Mouse (Mus musculus): ENCODE results near the gene Cyfip1.
A peak's percentile ranks its signal among the peaks of the same experiment; 100 is the strongest.

Gene Cyfip1

DNA sequence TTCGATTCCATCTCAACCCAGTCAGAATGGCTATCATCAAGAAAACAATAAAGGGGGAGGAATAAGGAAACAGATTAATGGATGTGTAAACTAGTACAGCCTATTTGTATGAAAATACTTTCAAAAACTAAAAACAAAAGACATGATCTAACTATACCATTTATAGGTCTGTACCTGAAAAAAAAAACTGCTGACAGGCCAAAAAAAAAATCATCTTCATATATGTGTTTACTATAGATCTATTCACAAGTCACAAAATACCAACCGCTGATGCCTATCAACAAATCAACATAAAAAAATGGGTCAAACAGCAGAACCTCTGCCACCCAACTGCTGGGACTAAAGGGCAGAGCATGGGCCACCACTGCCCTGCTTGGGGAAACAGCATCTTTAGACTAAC, 114.5 kb downstream of the Cyfip1 start:
- DNase-seq (ENCODE audit: low spot score): no peak

DNA sequence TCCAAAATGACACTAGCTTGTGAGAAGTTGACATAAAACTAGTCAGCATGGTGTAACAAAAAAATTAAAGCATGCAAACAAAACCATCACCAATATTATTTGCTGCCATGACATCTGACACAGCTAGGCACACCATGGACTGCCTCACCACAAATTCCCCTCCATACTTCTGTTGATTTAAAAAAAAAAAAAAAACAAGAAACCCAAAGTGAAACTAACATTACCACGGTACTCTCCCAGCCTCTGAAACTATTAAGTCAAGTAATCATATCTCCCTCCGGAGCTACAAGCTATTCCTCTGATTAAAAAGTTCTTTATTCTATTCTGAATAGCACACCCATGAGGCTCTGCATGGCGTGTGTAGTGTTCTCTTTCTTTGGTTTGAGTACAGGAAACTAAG, 115.6 kb downstream of the Cyfip1 start:
- no peak for DNase-seq (ENCODE audit: low spot score)

DNA sequence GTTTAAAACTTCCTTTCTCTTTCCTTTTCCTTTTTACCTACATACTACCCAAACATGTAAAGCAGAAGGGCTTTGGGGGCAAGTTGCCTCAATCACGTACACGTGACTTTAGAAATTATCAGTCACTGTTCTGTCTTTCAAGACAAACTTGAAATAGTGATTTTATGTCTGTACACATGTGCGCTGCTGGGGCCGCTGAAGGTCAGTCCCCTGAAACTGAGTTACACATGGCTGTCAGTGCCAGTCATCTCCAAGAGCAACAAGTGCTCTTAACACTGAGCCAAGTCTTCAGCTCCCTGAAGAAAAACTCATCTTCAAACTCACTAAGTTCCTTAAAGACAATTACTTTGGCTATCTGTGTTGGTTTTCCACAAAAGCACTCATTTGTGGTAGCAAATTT, 116.4 kb downstream of the Cyfip1 start:
- DNase-seq (ENCODE audit: low spot score): no peak

DNA sequence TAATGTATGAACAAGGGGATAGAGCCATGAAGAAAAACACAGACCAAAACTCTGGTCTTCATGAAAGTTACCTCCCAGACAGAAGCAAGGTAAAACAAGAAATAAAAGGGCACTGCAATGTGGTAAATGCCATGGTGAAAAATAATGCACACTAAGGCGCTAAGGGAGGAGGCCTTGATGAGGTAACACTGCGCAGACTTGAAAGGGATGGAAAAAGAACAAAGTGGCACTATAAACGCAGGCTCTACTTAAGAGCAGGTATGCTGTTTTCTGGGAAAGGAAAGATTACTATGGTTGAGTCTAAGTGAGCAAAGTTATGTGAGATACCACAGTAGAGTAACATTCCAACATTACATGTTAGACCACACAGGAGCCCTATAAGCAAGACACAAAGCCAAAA, 118.3 kb downstream of the Cyfip1 start:
- no peak for DNase-seq (ENCODE audit: low spot score)

DNA sequence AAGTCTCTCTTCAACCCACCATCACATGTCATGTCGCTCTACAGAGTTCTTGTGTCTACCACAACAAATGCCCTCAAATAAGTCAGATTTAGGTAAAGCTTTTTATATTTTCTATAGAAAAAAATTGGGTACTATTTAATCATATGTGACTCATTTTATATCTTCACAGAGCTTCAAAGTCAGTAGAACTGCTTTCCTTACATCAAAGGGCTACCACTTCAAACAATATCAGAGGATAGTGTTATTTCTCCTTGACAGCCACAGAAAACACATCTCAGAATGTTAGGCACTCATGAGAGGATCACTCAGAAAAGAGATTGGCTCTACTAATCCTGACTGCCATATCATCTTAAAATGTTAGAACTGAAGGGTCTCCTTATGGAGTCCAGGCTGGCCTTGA, 119.0 kb downstream of the Cyfip1 start:
- no peak for DNase-seq (ENCODE audit: low spot score)

DNA sequence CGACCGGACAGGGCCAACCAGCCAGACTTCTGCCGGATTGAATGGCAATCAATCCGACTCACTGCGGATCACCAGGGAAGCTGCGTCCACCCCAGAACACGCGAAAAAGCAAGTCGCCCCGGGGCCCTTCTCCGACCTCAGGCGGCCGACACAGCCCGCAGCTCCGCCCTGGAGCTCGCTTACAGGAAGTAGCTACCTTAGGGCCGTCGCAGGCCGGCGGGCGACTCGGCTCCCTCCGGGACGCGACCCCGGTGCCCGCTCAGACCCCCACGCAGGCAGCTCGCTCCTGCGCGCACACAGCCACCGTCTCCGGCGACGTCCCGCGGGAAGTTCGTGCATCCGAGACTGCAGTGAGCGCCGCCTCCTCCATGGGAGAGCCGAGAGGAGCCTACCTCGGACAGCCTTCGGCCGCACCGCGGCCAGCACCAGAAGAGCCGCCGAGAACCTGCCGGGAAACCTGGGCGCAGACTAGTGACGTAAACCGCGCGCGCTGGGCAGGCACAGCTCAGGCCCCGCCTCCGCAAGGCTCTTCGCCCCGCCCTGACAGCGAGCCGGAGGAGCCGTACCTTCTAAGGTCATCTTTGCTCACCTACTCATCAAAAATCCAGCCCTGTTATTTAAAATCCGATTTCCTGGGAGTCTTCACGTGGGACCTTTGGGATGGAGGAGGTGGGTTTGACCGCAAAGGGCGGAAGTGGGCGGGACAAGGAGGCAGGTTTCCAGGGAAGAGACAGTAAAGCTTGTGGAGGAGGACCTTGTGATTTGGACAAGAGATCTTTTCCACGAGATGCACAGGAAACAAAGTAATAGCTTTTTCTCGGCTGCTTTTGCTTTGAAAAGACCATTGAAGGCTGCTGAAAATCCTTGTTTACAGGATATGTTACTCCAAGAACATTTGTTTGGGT, 120.7 kb downstream of the Cyfip1 start, which contains the start of gene Nipa2:
Gene Nipa2, minus strand, starts transcription at position 473 of the 905 bp plus-strand sequence.
- peak; percentile 94 for DNase-seq (ENCODE audit: low spot score)

DNA sequence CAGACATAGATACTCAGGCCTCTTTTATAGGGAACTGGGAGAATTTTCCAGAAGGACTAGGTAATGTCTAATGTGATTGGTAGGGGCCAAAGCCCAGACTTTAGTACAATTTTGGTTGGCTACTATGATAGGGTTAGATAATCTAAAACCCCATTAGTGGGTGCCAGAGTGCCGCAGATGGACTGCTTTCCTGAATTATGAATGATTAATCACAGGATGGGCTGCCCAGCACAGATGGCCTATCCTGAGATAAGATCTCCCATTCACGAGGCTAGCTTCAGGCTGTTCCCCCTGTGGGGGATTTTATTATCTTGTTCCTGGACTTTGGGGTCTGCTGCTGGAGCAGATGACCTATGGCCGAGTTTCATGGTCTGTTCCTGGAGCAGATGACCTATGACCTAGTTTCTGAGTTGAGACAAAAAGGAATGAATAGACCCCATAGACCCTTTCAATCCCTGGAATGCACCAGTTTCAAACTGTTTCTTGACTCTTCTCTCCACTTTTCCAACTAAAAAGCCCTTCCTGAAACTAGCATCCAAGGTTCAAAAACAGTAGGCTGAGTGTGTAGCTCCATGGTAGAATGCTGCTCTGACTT, 125.4 kb downstream of the Cyfip1 start:
- no peak for DNase-seq (ENCODE audit: low spot score)

DNA sequence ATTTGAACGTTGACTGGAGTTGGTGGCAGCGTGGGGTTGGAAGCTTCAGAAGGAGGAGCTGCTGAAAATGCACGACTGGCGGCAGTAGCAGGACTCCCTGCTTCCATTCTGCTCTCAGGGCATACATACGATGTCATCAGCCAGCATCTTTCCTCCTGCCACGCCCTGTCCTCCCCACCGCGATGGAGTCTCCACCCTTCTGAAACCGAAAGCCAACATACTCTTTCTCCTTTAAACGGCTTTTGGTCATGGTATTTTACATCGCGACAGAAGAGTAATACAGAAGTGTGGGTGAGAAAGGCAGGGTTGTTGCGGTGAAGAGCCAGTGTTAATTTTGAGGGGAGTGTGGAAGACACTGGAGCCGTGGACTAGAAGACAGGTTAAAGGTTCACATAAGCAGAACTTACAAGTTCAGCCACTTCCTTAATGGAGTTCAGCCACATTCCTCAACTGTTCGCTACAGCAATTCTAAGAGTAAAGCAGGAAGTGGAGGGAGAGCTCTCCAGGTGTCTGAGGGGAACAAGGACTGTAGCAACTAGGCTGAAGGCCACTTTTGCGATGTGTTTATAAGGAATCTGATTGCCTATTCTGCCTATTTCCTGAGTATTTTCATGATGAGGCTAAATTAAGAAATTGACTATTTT, 126.8 kb downstream of the Cyfip1 start:
- no peak for DNase-seq (ENCODE audit: low spot score)

DNA sequence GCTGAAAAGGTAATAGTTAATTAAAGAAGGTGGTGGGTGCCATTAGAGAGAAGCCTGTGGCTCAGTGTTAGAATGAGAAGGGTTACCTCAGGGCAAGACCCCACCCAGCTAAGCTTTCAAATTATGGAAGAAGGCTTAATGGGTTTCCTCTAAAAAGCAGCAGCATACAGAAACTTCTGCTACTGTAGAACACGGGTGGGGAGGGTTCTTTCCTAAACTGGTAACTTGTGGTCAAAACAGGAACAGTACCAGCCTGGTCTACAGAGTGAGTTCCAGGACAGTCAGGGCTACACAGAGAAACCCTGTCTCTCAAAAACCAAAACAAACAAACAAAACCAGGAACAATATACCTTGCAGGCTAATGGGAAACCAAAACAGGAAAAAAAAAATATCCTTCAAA, 127.9 kb downstream of the Cyfip1 start:
- DNase-seq (ENCODE audit: low spot score): no peak

DNA sequence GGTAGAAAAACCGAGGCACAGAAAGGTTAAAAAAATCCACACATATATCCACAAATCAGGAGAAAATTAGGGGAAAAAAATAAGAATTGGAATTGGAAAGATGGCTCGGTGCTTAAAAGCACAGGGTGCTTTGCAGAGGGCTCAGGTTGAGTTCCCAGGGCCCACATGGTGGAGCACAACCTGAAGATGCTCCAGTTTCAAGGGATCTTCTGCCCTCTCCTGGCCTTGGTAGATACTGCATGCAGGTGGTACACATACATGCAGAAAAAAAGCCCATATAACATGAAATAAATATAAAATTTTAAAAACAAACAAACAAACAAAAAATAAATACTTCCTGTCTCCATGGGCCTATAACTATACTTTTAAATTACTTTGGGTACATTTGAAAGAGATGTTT, 132.9 kb downstream of the Cyfip1 start:
- no peak for DNase-seq (ENCODE audit: low spot score)

DNA sequence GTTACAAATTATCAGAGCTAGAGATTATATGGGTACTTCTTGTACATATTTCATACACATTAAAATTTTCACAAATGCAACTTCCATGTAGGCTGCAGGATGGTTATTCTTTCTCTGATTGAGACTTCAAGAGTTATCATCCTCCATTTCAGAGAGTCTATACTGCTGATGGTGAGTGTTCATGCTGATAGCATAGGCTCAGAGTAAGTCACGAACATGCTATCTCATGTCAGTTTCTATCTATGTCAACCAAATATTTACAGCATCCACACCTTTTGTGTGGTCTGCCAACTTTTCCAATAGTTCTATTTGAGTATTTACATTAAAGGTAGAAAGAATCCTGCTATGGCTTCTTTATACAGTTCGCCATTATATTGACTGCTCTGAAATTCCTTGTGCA, 140.0 kb downstream of the Cyfip1 start:
- DNase-seq (ENCODE audit: low spot score): no peak
